Mouse (Mus musculus) hindbrain, embryonic 16.5 days (tissue): Measurements from ENCODE around the gene Tex26. TPM values are rescaled to one million over a fixed set of nuclear protein-coding genes. Genes with fewer than 3 reads are reported as not detected.

Experiments used
- ATAC-seq: fragments of 200-750 bp; cut with Nextera tagmentation; 2 replicates; pipeline ENCODE4 v1.8.0; 2017; ENCODE audit warnings: moderate TSS enrichment, moderate library complexity
- H3K27ac ChIP-seq: fragments of 300-500 bp; sonication (generic); 2 replicates; pipeline ENCODE4 v1.5.1; 2014; ENCODE audit warnings: low read depth, mild to moderate bottlenecking, control low read depth, low read length, moderate library complexity
- H3K27me3 ChIP-seq: fragments of 300-500 bp; sonication (generic); replicated peaks from 2 replicates; pipeline ENCODE4 v1.6.1; 2014; ENCODE audit warnings: low read length; ENCODE audit not compliant: control insufficient read depth, insufficient read depth
- H3K36me3 ChIP-seq: fragments of 300-500 bp; sonication (generic); 2 replicates; pipeline ENCODE4 v1.6.1; 2014; ENCODE audit warnings: mild to moderate bottlenecking, low read length, moderate library complexity, mixed read lengths; ENCODE audit not compliant: control insufficient read depth, insufficient read depth
- H3K4me1 ChIP-seq: fragments of 300-500 bp; sonication (generic); 2 replicates; pipeline ENCODE4 v1.6.1; 2014; ENCODE audit warnings: low read depth, low read length; ENCODE audit not compliant: control insufficient read depth, insufficient read depth
- H3K4me2 ChIP-seq: fragments of 300-500 bp; sonication (generic); 2 replicates; pipeline ENCODE4 v1.6.1; 2014; ENCODE audit warnings: mild to moderate bottlenecking, low read length, control low read depth, moderate library complexity
- H3K4me3 ChIP-seq: fragments of 300-500 bp; sonication (generic); 2 replicates; pipeline ENCODE4 v1.5.1; 2014; ENCODE audit warnings: mild to moderate bottlenecking, low read length, control low read depth, moderate library complexity
- H3K9ac ChIP-seq: fragments of 300-500 bp; sonication (generic); 2 replicates; pipeline ENCODE4 v1.6.1; 2014; ENCODE audit warnings: low read depth, mild to moderate bottlenecking, control low read depth, low read length, moderate library complexity
- H3K9me3 ChIP-seq: fragments of 300-500 bp; sonication (generic); 2 replicates; pipeline ENCODE4 v1.6.1; 2014; ENCODE audit warnings: mild to moderate bottlenecking, low read length, moderate library complexity; ENCODE audit not compliant: control insufficient read depth
- WGBS: fragments of 180-500 bp; shearing (Covaris S2); extraction: QIAGEN DNeasy Blood & Tissue Kit; methylation state at CpG from one replicate; pipeline ENCODE4 v1.1.7; 2014; 5-methylcytosine and 5-hydroxymethylcytosine counted together
- polyA plus RNA-seq: library from polyadenylated mRNA; unstranded; fragments of >200 nt; fragmentation: Nextera tagmentation; extraction: Ambion mirVana; gene quantifications from 2 replicates; pipeline ENCODE4 v1.2.1, GENCODE M21; 2015

The Tex26 gene
- polyA plus RNA-seq, 1 experiment from 2014 or later: 1.4 TPM

DNA sequence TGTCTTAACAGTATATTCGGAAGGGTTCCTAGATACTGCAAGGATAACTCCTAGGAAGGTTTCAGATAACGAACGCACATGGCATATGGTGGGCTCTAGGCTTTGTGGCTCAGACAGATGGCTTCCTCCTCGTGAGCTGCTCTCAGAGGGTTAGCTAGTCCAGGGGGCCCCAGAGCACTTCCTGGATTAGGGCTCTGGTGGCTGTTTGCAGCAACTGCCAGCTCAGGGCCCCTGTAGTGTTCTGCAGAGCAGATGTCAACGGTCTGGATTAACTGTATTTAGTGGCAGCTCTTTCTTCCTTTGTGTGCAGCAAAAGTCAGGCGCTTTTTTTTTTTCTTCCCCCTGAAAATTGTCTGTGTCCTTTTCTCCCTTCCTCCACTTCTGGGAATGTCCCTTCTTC lies 11.1 kb upstream of the Tex26 start:
- Histone ChIP-seq H3K4me1 (peaks cover 12% of the 10 kb centered on the region), H3K27ac (peak overlapping the region; percentile 59), H3K4me3 (no peak overlapping the region), H3K4me2 (peak overlapping the region; percentile 15; the same call in 1 of the 2 replicates), H3K9me3 (no peaks in the 10 kb centered on the region), H3K36me3 (no peaks in the 10 kb centered on the region), H3K9ac (peak overlapping the region; percentile 35; the same call in 1 of the 2 replicates), H3K27me3 (no peaks in the 10 kb centered on the region)
- peak; percentile 84 for ATAC-seq
- WGBS: 11% methylated on average over 6 of the region's 6 CpGs

DNA sequence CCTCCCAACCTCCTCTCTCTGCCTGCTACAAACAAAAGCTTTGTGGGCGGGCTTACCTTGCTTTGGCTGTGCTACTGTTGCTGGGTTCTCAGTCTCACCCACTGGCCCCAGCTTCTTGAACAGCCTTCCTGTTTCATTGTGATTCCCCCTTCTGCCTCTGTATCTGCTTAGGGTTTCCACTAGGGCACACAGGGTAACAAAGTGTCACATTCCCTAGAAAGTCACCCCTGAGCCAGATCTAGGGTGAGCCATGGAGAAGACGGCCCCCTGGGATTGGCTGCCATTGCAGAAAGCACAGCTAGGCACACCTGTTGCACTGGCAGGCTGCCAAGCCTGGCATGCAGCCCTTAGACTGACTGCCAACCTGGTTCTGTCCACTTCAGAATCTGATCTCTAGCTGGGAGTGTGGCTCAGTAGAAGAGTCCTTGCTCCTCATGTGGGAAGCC lies 10.6 kb upstream of the Tex26 start:
- Histone ChIP-seq H3K9me3 (no peaks in the 10 kb centered on the region), H3K4me1 (peaks cover 12% of the 10 kb centered on the region), H3K27ac (peak overlapping the region; percentile 59), H3K9ac (no peak overlapping the region), H3K4me2 (no peak overlapping the region), H3K4me3 (no peak overlapping the region), H3K36me3 (no peaks in the 10 kb centered on the region), H3K27me3 (no peaks in the 10 kb centered on the region)
- WGBS: 38% methylated on average over 2 of the region's 2 CpGs
- ATAC-seq: peak; percentile 59

DNA sequence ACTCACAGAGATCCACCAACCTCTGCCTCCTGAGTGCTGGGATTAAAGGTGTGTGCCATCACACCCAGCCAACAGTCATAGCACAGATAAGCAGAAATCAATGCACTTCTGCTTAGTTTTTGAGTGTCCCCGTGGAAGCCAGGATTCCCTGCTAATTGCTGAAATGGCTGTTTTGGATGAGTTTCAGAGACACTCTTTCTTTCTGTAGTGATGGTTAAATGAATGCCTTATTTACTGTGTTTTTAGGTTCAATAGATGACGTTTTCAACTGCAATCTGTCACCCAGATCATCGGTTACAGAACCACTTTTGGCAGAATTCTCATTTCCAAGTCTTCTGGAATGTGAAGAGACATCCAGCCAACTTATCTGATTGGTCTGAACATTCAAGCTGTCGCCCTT lies 9.9 kb upstream of the Tex26 start:
- no peaks in the 10 kb centered on the region for H3K36me3 ChIP-seq
- 73% methylated on average over 4 of the region's 4 CpGs for WGBS
- no peak overlapping the region for H3K27ac ChIP-seq
- peaks cover 12% of the 10 kb centered on the region for H3K4me1 ChIP-seq
- H3K4me2 ChIP-seq: no peak overlapping the region
- no peak for ATAC-seq
- no peak overlapping the region for H3K9ac ChIP-seq
- no peaks in the 10 kb centered on the region for H3K9me3 ChIP-seq
- no peak overlapping the region for H3K4me3 ChIP-seq
- H3K27me3 ChIP-seq: no peaks in the 10 kb centered on the region

DNA sequence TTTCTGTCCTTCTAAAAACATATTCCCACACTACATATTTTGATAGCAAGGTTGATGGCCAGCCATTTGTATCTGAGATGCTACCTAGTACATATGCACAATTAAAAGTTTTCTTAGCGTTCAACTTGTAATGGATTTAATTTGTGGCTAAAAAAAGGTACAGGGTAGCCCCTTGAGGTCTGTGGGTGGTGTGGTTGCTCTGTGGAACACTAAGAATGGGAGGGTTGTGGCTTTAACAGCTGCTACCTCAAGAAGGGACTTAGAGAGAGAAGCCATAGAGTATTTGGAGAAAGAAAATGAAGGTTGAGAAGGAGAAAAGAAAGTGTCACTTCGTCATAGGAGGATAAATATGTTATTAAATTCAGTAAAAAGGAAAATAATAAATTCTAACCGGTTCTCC lies 8.5 kb upstream of the Tex26 start:
- no peak overlapping the region for H3K27ac ChIP-seq
- H3K4me1 ChIP-seq: peaks cover 12% of the 10 kb centered on the region
- no peak overlapping the region for H3K4me3 ChIP-seq
- ATAC-seq: no peak
- 94% methylated on average over 3 of the region's 3 CpGs for WGBS
- no peaks in the 10 kb centered on the region for H3K9me3 ChIP-seq
- no peak overlapping the region for H3K4me2 ChIP-seq
- no peaks in the 10 kb centered on the region for H3K36me3 ChIP-seq
- H3K9ac ChIP-seq: no peak overlapping the region
- no peaks in the 10 kb centered on the region for H3K27me3 ChIP-seq

DNA sequence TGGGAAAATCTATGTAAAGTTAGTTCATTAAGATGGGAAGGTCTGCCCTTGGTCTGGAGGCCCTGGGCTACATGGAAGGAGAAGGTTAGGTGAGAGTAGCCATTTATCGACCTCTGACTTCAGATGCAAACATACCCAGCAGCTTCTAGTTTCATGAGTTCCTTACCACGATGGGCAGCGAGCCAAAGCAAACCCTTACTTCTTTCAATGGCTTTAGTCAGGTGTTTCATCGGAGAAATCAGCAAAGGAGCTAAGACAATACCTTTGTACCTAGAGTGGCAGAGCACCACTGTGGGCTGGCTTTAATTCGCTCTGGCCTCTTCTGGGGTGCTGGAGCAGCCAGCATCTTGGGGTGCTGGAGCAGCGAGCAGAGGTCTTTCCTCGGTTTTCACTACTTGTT lies 5.8 kb upstream of the Tex26 start:
- H3K27me3 ChIP-seq: no peaks in the 10 kb centered on the region
- ATAC-seq: no peak
- no peak overlapping the region for H3K4me3 ChIP-seq
- H3K9me3 ChIP-seq: no peaks in the 10 kb centered on the region
- H3K4me1 ChIP-seq: peaks cover 6% of the 10 kb centered on the region
- no peak overlapping the region for H3K4me2 ChIP-seq
- H3K27ac ChIP-seq: no peak overlapping the region
- no peak overlapping the region for H3K9ac ChIP-seq
- H3K36me3 ChIP-seq: no peaks in the 10 kb centered on the region
- WGBS: 76% methylated on average over 7 of the region's 7 CpGs

DNA sequence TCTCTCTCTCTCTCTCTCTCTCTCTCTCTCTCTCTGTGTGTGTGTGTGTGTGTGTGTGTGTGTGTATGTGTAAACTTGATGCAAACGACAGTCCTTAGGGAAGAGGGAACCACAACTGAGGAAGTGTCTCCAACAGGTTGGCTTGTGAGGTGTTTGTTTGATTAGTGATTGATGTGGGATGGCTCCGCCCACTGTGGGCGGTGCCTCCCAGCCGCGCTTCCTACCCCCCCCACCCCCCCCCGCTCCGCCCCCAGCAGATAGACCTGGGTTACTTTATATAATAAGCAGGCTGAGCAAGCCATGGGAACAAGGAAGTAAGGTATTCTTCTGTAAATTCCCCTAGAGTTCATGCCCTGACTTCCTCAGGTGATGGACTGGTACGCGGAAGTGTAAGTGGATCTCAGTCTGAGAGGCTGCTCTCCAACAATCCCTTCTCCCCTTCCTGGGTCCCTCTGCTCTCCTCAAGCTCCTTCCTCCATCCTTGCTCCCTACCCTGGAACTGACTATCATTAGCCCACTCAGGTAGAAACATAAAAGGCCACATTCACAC lies 5.2 kb upstream of the Tex26 start:
- no peak for ATAC-seq
- WGBS: 37% methylated on average over 9 of the region's 9 CpGs

DNA sequence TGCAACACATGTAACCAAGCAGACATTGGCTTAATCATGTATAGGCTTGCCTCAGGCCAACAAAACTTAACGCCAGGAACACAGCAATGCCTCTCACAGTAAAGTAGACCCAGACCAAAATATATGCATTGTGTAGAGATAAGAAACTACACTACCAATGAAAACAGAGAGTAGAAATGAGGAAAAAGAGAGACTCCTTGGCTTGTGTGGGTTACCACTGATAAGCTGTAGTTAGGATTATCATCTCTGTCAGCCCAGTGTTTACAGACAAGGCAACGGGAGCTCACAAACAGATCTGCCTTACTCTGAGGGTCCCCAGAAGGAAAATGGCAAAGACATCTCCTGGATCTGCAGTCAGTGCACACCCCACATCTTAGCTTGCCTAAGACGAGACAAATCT lies 2.9 kb upstream of the Tex26 start:
- no peaks in the 10 kb centered on the region for H3K27me3 ChIP-seq
- no peak overlapping the region for H3K4me3 ChIP-seq
- no peak overlapping the region for H3K27ac ChIP-seq
- 91% methylated on average over 3 of the region's 3 CpGs for WGBS
- ATAC-seq: no peak
- H3K9ac ChIP-seq: no peak overlapping the region
- no peak overlapping the region for H3K4me2 ChIP-seq
- H3K4me1 ChIP-seq: peaks cover 12% of the 10 kb centered on the region
- no peaks in the 10 kb centered on the region for H3K9me3 ChIP-seq
- no peaks in the 10 kb centered on the region for H3K36me3 ChIP-seq

More for the DNA sequence above, 5.2 kb upstream of the Tex26 start:
- H3K36me3 ChIP-seq: no peaks in the 10 kb centered on the region
- H3K27me3 ChIP-seq: no peaks in the 10 kb centered on the region
- H3K4me1 ChIP-seq: peaks cover 2% of the 10 kb centered on the region
- no peaks in the 10 kb centered on the region for H3K9me3 ChIP-seq
- no peak overlapping the region for H3K27ac ChIP-seq
- no peak overlapping the region for H3K4me2 ChIP-seq
- no peak overlapping the region for H3K4me3 ChIP-seq
- no peak overlapping the region for H3K9ac ChIP-seq

DNA sequence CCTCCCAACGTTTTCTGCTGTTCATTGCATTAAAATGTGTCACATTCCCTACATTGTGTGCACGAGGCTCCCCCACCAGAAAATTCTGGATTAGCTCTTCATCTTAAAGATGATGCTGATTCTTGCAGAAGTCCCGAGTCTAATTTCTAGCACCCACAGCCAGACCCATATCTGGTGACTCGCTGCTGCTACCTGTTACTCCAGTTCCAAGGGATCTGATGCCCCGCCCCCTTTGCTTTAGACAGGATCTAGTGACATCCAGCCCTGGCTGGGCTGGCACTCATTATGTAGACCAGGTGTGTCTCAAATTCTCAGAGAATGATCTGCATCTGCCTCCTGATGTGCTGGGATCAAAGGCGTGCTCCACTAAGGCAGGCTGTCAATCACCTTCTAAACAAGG lies 2.3 kb upstream of the Tex26 start:
- Histone ChIP-seq H3K27ac (no peak overlapping the region), H3K4me3 (no peak overlapping the region), H3K4me1 (peaks cover 15% of the 10 kb centered on the region), H3K9me3 (no peaks in the 10 kb centered on the region), H3K27me3 (no peaks in the 10 kb centered on the region), H3K36me3 (no peaks in the 10 kb centered on the region), H3K4me2 (no peak overlapping the region), H3K9ac (no peak overlapping the region)
- 79% methylated on average over 6 of the region's 6 CpGs for WGBS
- no peak for ATAC-seq

DNA sequence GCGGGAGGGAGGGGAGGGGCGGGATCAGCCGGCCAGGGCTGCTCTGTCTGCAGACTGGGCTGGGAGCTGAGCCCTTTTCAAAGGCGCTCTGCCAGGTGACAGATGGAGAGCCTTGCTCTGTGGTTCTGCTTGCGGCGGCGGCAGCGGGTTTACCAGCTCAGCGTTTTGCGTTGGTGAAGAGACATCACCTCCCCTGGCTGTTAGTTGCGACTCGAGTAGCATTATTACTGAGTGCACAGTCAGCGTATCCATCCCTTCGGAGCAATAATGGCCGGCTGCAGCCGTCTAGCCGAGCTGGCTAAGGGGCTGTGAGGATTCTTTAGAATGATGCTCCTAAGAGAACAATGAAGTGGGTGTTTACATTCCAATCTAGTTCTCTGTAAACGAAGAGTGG lies 717 bp downstream of the Tex26 start:
- Histone ChIP-seq H3K4me3 (peak overlapping the region; percentile 38), H3K9ac (peak overlapping the region; percentile 50), H3K36me3 (no peaks in the 10 kb centered on the region), H3K4me1 (peaks cover 20% of the 10 kb centered on the region), H3K9me3 (no peaks in the 10 kb centered on the region), H3K4me2 (peak overlapping the region; percentile 56), H3K27me3 (no peaks in the 10 kb centered on the region), H3K27ac (peak overlapping the region; percentile 90)
- WGBS: 0% methylated on average over 18 of the region's 18 CpGs
- peak; percentile 86 for ATAC-seq
